Mouse (Mus musculus): ENCODE data around the gene Rapgef1. TPM values are rescaled to one million over a fixed set of nuclear protein-coding genes. Genes with fewer than 3 reads are reported as not detected.
"Not testable (repeated sequence)": the region's sequence is repeated elsewhere in the genome, so short reads cannot be mapped to it uniquely, and the experiment has no call there.

Rapgef1 gene
- total RNA-seq, 2 experiments from 2014 or later = 85.1 to 94.1 TPM

GRCm38 (mm10) chr2:29696207-29696800 lies 76.8 kb downstream of the Rapgef1 start:
- DNase-seq (ENCODE audit: low spot score) = no peak
- intact Hi-C loops (cut with DNase I) = no loop called here

- intact Hi-C loops (cut with DNase I) = no loop called here
- DNase-seq (ENCODE audit: low spot score) = no peak
These were observed 79.1 kb downstream of the Rapgef1 start for GRCm38 (mm10) chr2:29698421-29699290.

GRCm38 (mm10) chr2:29700898-29701297 lies 81.4 kb downstream of the Rapgef1 start:
- intact Hi-C loops (cut with DNase I) = no loop called here

GRCm38 (mm10) chr2:29701393-29701792 lies 81.9 kb downstream of the Rapgef1 start:
- intact Hi-C loops (cut with DNase I) = no loop called here

More at GRCm38 (mm10) chr2:29700898-29701297, 81.4 kb downstream of the Rapgef1 start:
- no peak for DNase-seq (ENCODE audit: low spot score)

GRCm38 (mm10) chr2:29702189-29702588 lies 82.7 kb downstream of the Rapgef1 start:
- intact Hi-C loops (cut with DNase I) = no loop called here
- no peak for DNase-seq (ENCODE audit: low spot score)

More at GRCm38 (mm10) chr2:29701393-29701792, 81.9 kb downstream of the Rapgef1 start:
- no peak for DNase-seq (ENCODE audit: low spot score)

GRCm38 (mm10) chr2:29703104-29704081 lies 83.9 kb downstream of the Rapgef1 start:
- intact Hi-C loops (cut with DNase I) = no loop called here
- no peak for DNase-seq (ENCODE audit: low spot score)

GRCm38 (mm10) chr2:29705493-29705892 lies 86.0 kb downstream of the Rapgef1 start:
- intact Hi-C loops (cut with DNase I) = no loop called here
- DNase-seq (ENCODE audit: low spot score) = no peak

- intact Hi-C loops (cut with DNase I) = no loop called here
- no peak for DNase-seq (ENCODE audit: low spot score)
These were observed 87.5 kb downstream of the Rapgef1 start for GRCm38 (mm10) chr2:29706726-29707620.

- intact Hi-C loops (cut with DNase I) = no loop called here
These were observed 88.2 kb downstream of the Rapgef1 start for GRCm38 (mm10) chr2:29707731-29708130.

GRCm38 (mm10) chr2:29708209-29708608 lies 88.7 kb downstream of the Rapgef1 start:
- intact Hi-C loops (cut with DNase I); DNase-seq (ENCODE audit: low spot score): not testable (repeated sequence)

More at GRCm38 (mm10) chr2:29707731-29708130, 88.2 kb downstream of the Rapgef1 start:
- no peak for DNase-seq (ENCODE audit: low spot score)

GRCm38 (mm10) chr2:29711038-29711437 lies 91.5 kb downstream of the Rapgef1 start:
- intact Hi-C loops (cut with DNase I) = no loop called here
- DNase-seq (ENCODE audit: low spot score) = no peak

GRCm38 (mm10) chr2:29711877-29712276 lies 92.4 kb downstream of the Rapgef1 start:
- intact Hi-C loops (cut with DNase I) = no loop called here
- no peak for DNase-seq (ENCODE audit: low spot score)

GRCm38 (mm10) chr2:29713501-29713900 lies 94.0 kb downstream of the Rapgef1 start:
- intact Hi-C loops (cut with DNase I) = no loop called here
- no peak for DNase-seq (ENCODE audit: low spot score)

GRCm38 (mm10) chr2:29714127-29714526 lies 94.6 kb downstream of the Rapgef1 start:
- no peak for DNase-seq (ENCODE audit: low spot score)
- intact Hi-C loops (cut with DNase I) = no loop called here

- intact Hi-C loops (cut with DNase I) = no loop called here
- no peak for DNase-seq (ENCODE audit: low spot score)
These were observed 96.6 kb downstream of the Rapgef1 start for GRCm38 (mm10) chr2:29716143-29716542.

GRCm38 (mm10) chr2:29716691-29717090 lies 97.2 kb downstream of the Rapgef1 start:
- peak; percentile 17 for DNase-seq (ENCODE audit: low spot score)
- intact Hi-C loops (cut with DNase I) = no loop called here

GRCm38 (mm10) chr2:29718581-29718980 lies 99.1 kb downstream of the Rapgef1 start:
- no peak for DNase-seq (ENCODE audit: low spot score)
- intact Hi-C loops (cut with DNase I) = no loop called here

GRCm38 (mm10) chr2:29723132-29723531 lies 103.6 kb downstream of the Rapgef1 start:
- intact Hi-C loops (cut with DNase I) = no loop called here

More at GRCm38 (mm10) chr2:29723132-29723531, 103.6 kb downstream of the Rapgef1 start:
- DNase-seq (ENCODE audit: low spot score) = no peak
